Mouse (Mus musculus): ENCODE measurements around the gene Nckap5.

Nckap5 gene

DNA sequence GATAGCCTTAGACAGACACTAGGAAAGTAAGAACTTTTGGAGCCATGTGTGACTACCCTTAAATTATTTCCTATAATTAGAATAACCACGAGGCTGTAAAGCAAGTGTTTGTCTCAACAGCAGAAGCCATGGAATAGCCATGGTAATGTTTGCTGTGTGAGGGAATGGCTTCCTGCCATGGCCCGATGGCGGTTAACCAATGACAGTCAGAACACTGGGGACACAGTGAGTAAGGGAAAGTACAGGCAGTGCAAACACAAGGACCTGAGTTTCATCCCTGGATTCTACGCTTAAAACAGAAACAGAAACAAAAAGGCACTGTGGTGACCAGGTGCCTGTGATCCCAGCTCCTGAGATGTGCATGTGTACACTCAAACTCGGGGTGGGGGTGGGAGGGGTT lies 419.2 kb downstream of the Nckap5 start:
- ATAC-seq (ENCODE audit: insufficient number of reproducible peaks, low FRiP score, low TSS enrichment): no peak

- no peak for ATAC-seq (ENCODE audit: insufficient number of reproducible peaks, low FRiP score, low TSS enrichment)
Observed at GRCm38 (mm10) chr1:126407886-126408285, 422.7 kb downstream of the Nckap5 start.

GRCm38 (mm10) chr1:126405543-126405942 lies 425.1 kb downstream of the Nckap5 start:
- no peak for ATAC-seq (ENCODE audit: insufficient number of reproducible peaks, low FRiP score, low TSS enrichment)

DNA sequence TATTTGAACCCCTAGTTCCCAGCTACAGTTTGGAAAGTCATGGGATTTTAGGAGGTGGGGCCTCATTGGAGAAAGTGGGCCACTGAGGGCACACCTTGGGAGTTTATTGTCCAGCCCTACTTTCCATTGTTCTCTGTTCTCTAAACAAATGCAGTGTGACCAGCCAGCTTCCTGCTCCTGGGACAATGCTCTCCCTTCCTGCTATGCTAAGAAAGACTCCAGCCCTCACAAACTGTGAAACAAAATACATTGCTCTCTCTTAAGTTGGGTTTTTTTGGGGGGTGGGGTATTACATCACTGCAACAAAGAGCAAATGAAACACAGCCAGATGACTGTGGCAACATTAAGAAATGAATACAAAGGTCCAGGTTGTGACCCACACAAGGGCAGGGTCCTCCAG lies 426.6 kb downstream of the Nckap5 start:
- no peak for ATAC-seq (ENCODE audit: insufficient number of reproducible peaks, low FRiP score, low TSS enrichment)

GRCm38 (mm10) chr1:126391204-126391603 lies 439.4 kb downstream of the Nckap5 start:
- ATAC-seq (ENCODE audit: insufficient number of reproducible peaks, low FRiP score, low TSS enrichment): no peak

DNA sequence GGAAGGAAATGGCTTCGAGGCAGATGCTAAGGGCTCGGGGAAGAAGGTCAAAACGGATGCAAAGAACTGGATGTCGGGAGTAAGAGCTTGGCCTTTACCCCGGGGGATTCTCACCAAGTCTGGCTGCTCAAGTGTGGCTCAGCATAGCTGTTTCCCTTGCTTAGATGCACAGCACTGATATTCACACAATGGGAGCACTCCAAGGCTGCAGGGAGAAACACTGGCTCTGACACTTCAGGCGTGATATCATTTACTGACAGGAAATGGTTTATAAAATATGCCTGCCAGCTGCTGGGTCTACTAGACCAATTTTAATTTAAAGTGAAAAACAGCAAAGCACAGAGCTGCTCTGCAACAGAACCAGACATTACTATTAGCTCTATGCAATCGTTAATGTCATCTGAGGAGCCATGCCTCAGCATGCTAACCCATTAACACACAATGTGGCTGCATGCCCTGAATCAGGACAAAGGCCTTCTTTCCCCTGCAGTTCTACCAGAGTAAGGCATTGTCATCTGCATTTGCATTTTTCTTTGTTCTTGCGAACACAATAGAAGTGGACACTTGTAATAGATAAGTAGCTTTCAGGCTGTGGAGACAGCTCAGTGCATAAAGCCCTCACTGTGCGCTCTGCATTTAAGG lies 453.1 kb downstream of the Nckap5 start:
- ATAC-seq (ENCODE audit: insufficient number of reproducible peaks, low FRiP score, low TSS enrichment): no peak

DNA sequence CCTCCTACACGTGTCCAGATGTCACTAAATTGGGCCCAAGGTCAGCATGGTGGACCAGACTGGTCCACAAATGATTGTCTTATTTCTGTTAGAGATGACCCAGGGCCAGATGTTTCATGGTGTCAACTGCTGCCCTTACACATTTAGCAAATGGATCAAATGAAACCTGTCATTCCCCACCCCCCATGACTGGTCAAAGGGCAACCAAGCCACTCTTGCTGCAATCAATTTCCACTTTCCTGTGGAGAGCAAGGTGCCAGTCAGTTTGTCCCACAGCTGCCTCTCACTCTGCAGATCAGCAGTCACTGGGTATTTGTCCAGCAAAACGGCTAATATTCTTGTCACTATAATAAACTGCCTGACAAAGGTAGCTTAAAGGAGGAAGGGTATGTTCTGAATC lies 463.9 kb downstream of the Nckap5 start:
- ATAC-seq (ENCODE audit: insufficient number of reproducible peaks, low FRiP score, low TSS enrichment): no peak

DNA sequence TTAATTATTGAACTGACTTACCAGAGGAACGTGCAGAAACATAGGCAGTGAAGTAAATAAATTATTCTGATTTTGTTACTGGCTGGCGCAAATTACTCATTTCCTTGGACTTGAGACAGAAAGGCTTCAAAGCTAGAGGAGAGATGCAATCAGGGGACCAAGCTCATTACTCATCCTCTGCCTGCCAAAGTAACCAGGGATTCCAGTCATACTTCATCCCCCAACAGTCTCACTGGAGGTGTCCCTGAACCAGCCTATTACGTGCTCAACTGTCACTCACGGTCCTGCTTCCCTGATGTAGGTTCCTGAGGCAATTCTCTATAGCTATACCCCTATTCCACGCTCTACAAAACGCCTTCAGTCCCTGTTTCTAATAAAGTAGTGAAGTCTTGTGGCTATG lies 466.0 kb downstream of the Nckap5 start:
- ATAC-seq (ENCODE audit: insufficient number of reproducible peaks, low FRiP score, low TSS enrichment): no peak

GRCm38 (mm10) chr1:126360531-126361220 lies 469.9 kb downstream of the Nckap5 start:
- no peak for ATAC-seq (ENCODE audit: insufficient number of reproducible peaks, low FRiP score, low TSS enrichment)

GRCm38 (mm10) chr1:126360111-126360510 lies 470.5 kb downstream of the Nckap5 start:
- ATAC-seq (ENCODE audit: insufficient number of reproducible peaks, low FRiP score, low TSS enrichment): no peak

GRCm38 (mm10) chr1:126341806-126342205 lies 488.8 kb downstream of the Nckap5 start:
- peak; percentile 64; the same call in 1 of the 2 replicates for ATAC-seq (ENCODE audit: insufficient number of reproducible peaks, low FRiP score, low TSS enrichment)

DNA sequence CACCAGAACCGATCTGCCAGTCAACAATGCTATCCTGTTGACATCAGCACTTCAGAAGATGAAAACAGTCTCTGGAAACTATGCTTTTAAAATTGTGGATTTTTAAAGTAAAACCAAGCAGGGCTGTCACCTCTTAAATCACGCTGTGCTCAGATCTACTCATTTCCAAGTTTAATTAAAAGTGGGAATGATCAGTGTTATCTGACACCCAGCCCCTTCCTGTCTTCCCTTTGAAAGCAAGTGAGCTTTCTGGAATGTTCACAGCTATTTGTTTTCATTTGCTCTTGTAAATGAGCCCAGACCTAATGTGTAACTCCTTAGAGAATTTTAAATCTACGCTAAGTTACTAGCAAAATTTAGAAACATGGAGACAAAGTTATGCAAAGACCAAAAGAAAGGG lies 491.3 kb downstream of the Nckap5 start:
- ATAC-seq (ENCODE audit: insufficient number of reproducible peaks, low FRiP score, low TSS enrichment): no peak

DNA sequence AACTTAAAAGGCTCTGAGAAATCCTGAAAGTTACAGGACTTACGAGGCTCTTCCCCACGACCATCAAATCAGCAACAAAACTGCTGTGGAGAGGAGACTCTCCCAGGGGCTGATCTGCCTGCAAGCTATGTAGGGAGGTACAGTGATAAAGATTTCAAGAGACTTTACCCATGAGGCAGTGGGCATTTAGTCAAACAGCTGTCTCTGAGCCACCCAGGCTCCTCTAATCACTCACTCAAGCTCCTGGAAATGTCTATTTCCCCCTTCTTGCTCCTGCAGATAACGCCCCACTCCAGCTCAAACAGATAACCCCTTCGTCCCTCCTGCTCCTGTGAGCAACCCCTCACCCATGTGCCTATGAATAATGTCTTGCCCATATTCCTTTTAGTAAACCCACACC lies 496.4 kb downstream of the Nckap5 start:
- no peak for ATAC-seq (ENCODE audit: insufficient number of reproducible peaks, low FRiP score, low TSS enrichment)

DNA sequence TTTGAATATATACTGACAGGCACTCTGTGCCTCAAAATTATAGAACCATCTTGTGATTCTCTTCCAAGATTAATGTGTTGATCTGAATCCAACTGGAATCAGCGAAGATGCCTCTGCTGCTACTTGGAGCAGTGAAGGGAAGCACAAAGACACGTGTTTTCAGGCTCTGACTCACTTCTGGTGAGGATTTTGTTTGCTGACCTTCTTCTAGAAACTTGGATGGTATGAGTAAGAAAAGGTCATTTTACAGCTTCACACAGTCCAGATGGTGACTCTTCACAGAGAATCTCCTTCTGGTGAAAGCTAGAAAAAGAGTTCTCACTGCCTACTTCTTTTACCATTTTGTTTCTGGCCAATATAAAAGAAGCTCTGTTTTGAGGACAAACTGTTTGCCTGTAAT lies 498.6 kb downstream of the Nckap5 start:
- no peak for ATAC-seq (ENCODE audit: insufficient number of reproducible peaks, low FRiP score, low TSS enrichment)

DNA sequence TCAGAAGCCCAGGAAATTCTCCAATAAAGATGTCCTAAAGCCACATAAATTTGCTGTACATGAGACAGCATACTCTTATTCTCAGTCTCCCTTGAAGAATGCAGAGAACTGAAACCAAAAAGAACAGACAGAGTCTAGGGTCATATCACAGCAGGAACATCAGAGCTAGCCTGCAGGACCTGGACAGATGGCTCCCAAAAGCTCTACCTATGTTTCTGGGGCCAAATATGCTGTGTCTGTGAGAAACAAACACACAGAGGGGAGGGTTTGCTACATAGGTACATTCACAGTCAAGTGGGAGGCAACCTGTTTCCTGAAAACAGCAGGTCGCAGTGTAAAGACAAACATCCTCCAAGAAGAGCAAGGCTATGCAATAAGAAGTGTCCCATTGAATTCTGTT lies 509.9 kb downstream of the Nckap5 start:
- peak; percentile 82; the same call in 1 of the 2 replicates for ATAC-seq (ENCODE audit: insufficient number of reproducible peaks, low FRiP score, low TSS enrichment)

GRCm38 (mm10) chr1:126317874-126318607 lies 512.6 kb downstream of the Nckap5 start:
- no peak for ATAC-seq (ENCODE audit: insufficient number of reproducible peaks, low FRiP score, low TSS enrichment)

DNA sequence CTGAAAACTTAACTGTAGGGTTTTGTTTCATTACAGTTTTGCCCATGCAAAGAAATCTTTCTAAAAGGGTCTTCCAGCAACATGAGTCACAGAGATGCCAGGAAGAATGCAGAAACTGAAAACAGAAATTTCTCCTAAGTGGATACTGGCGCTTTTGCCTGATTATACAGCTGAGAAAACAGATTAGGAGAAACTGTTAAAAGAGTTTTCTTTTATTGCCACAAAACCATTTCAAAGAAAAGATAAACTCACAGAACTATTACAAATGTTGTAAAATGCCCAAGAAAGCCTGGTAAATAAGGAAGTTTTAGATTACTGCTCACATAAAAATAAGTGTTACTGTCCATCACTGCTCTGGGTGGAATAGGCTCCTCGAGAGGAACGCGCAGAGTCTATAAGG lies 513.3 kb downstream of the Nckap5 start:
- ATAC-seq (ENCODE audit: insufficient number of reproducible peaks, low FRiP score, low TSS enrichment): no peak

DNA sequence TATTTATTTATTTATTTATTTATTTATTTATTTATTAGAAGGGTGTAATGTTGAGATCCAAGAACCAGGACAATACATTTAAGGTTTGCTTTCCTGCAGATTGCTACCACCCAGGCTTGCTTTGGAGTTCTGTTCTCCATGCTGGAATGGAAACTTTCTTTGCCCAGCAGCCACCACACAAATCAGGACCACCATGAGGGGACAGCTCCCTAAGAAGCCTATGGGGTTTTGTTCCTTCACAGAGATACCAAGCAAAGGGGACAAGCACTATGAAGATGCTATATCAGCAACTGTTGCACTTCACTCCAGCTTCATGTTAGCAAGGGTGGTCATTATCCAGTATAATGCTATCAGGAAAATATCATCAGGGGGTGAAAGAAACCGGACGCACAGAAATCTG lies 513.7 kb downstream of the Nckap5 start:
- no peak for ATAC-seq (ENCODE audit: insufficient number of reproducible peaks, low FRiP score, low TSS enrichment)

DNA sequence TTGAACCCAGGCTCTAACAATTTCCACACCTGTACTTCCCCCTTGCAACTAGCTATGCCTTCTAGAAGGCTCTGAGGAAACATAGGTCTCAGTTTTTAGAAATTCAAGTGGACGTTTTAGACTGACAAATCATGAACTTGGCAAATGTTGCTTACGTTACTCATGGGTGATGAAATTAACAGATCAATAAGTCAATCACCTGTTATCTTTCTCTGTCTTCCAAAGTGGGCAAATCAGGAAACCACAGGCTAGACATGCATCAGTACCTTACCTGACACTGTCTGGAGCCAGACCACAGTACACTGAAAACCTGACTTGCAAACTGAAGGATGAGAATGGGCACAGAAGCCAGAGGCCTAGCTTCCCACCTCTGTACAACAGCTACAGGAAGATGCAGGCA lies 529.5 kb downstream of the Nckap5 start:
- no peak for ATAC-seq (ENCODE audit: insufficient number of reproducible peaks, low FRiP score, low TSS enrichment)

DNA sequence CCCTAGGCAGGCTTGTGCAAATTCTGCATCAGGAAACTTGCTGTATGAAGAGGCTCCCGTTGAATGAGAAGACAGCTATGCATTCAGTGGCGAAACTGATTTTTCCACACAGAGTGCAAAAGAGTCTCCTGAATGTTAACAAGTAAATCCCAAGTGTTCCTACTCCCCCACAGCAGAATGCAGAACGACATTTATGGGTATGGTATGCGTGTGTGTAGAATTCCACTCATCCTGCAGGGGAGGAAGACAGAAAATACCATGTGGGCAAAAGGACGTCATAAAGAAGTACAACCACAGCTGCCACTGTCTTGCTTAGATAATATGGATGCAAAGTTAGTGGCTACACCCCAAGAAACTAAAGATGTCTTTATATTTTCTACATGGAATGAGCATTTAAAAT lies 565.7 kb downstream of the Nckap5 start:
- ATAC-seq (ENCODE audit: insufficient number of reproducible peaks, low FRiP score, low TSS enrichment): no peak

GRCm38 (mm10) chr1:126254364-126254763 lies 576.2 kb downstream of the Nckap5 start:
- ATAC-seq (ENCODE audit: insufficient number of reproducible peaks, low FRiP score, low TSS enrichment): no peak

GRCm38 (mm10) chr1:126253934-126254333 lies 576.7 kb downstream of the Nckap5 start:
- no peak for ATAC-seq (ENCODE audit: insufficient number of reproducible peaks, low FRiP score, low TSS enrichment)

All from cerebellum, adult (tissue).